Mouse (Mus musculus): ENCODE measurements around the gene Cops7a. TPM values are rescaled to one million over a fixed set of nuclear protein-coding genes. Genes with fewer than 3 reads are reported as not detected.

Gene Cops7a
- polyA plus RNA-seq, 1 experiment: 154 TPM

GRCm38 (mm10) chr6:124966466-124967118 is 1.3 kb upstream of the Cops7a start:
- Histone ChIP-seq H3K27me3 (ENCODE audit: control insufficient read depth, insufficient read depth, low read length, poor library complexity, severe bottlenecking) (no peaks in the 10 kb centered on the region), H3K9ac (ENCODE audit: low read depth, poor library complexity, severe bottlenecking) (peak overlapping the region; percentile 90), H3K9me3 (replicated peaks; ENCODE audit: control insufficient read depth, insufficient read depth, low read length, poor library complexity, severe bottlenecking) (no peaks in the 10 kb centered on the region), H3K36me3 (ENCODE audit: control insufficient read depth, insufficient read depth, low read length, poor library complexity, severe bottlenecking) (peaks cover 12% of the 10 kb centered on the region), H3K27ac (ENCODE audit: insufficient read depth, low read length) (peak overlapping the region; percentile 3), H3K4me1 (ENCODE audit: control insufficient read depth, insufficient read depth, low read length) (no peaks in the 10 kb centered on the region), H3K4me3 (ENCODE audit: low read depth, low read length) (peak overlapping the region; percentile 95)
- TF ChIP-seq CTCF (IDR thresholded peaks at IDR 0.05; ENCODE audit: low read depth, low read length) (peak; percentile 44), POLR2A (IDR thresholded peaks at IDR 0.05; ENCODE audit: insufficient read depth, low read length) (no peak), EP300 (IDR thresholded peaks at IDR 0.05; ENCODE audit: insufficient read depth, low read depth, low read length) (no peak)

GRCm38 (mm10) chr6:124965747-124966146 is 409 bp upstream of the Cops7a start:
- peak overlapping the region; percentile 88 for H3K27ac ChIP-seq (ENCODE audit: insufficient read depth, low read length)
- no peaks in the 10 kb centered on the region for H3K9me3 ChIP-seq (replicated peaks; ENCODE audit: control insufficient read depth, insufficient read depth, low read length, poor library complexity, severe bottlenecking)
- peak overlapping the region; percentile 95 for H3K4me3 ChIP-seq (ENCODE audit: low read depth, low read length)
- no peaks in the 10 kb centered on the region for H3K27me3 ChIP-seq (ENCODE audit: control insufficient read depth, insufficient read depth, low read length, poor library complexity, severe bottlenecking)
- peak overlapping the region; percentile 90 for H3K9ac ChIP-seq (ENCODE audit: low read depth, poor library complexity, severe bottlenecking)
- TF ChIP-seq EP300 (IDR thresholded peaks at IDR 0.05; ENCODE audit: insufficient read depth, low read depth, low read length) (no peak), CTCF (IDR thresholded peaks at IDR 0.05; ENCODE audit: low read depth, low read length) (no peak), POLR2A (IDR thresholded peaks at IDR 0.05; ENCODE audit: insufficient read depth, low read length) (no peak)
- no peaks in the 10 kb centered on the region for H3K4me1 ChIP-seq (ENCODE audit: control insufficient read depth, insufficient read depth, low read length)
- H3K36me3 ChIP-seq (ENCODE audit: control insufficient read depth, insufficient read depth, low read length, poor library complexity, severe bottlenecking): peaks cover 19% of the 10 kb centered on the region

GRCm38 (mm10) chr6:124964638-124965037 is 700 bp downstream of the Cops7a start:
- H3K27ac ChIP-seq (ENCODE audit: insufficient read depth, low read length): peak overlapping the region; percentile 58
- H3K27me3 ChIP-seq (ENCODE audit: control insufficient read depth, insufficient read depth, low read length, poor library complexity, severe bottlenecking): no peaks in the 10 kb centered on the region

GRCm38 (mm10) chr6:124961021-124961420 is 4.3 kb downstream of the Cops7a start:
- Histone ChIP-seq H3K4me3 (ENCODE audit: low read depth, low read length) (no peak overlapping the region), H3K36me3 (ENCODE audit: control insufficient read depth, insufficient read depth, low read length, poor library complexity, severe bottlenecking) (peaks cover 41% of the 10 kb centered on the region), H3K27me3 (ENCODE audit: control insufficient read depth, insufficient read depth, low read length, poor library complexity, severe bottlenecking) (no peaks in the 10 kb centered on the region)

More at GRCm38 (mm10) chr6:124964638-124965037, 700 bp downstream of the Cops7a start:
- Histone ChIP-seq H3K36me3 (ENCODE audit: control insufficient read depth, insufficient read depth, low read length, poor library complexity, severe bottlenecking) (peaks cover 24% of the 10 kb centered on the region), H3K4me3 (ENCODE audit: low read depth, low read length) (peak overlapping the region; percentile 95), H3K4me1 (ENCODE audit: control insufficient read depth, insufficient read depth, low read length) (no peaks in the 10 kb centered on the region), H3K9ac (ENCODE audit: low read depth, poor library complexity, severe bottlenecking) (peak overlapping the region; percentile 90), H3K9me3 (replicated peaks; ENCODE audit: control insufficient read depth, insufficient read depth, low read length, poor library complexity, severe bottlenecking) (no peaks in the 10 kb centered on the region)
- TF ChIP-seq CTCF (IDR thresholded peaks at IDR 0.05; ENCODE audit: low read depth, low read length) (no peak), EP300 (IDR thresholded peaks at IDR 0.05; ENCODE audit: insufficient read depth, low read depth, low read length) (no peak), POLR2A (IDR thresholded peaks at IDR 0.05; ENCODE audit: insufficient read depth, low read length) (no peak)

GRCm38 (mm10) chr6:124959960-124960359 is 5.4 kb downstream of the Cops7a start:
- H3K27ac ChIP-seq (ENCODE audit: insufficient read depth, low read length): no peak overlapping the region
- no peak overlapping the region for H3K9ac ChIP-seq (ENCODE audit: low read depth, poor library complexity, severe bottlenecking)
- TF ChIP-seq POLR2A (IDR thresholded peaks at IDR 0.05; ENCODE audit: insufficient read depth, low read length) (no peak), CTCF (IDR thresholded peaks at IDR 0.05; ENCODE audit: low read depth, low read length) (no peak), EP300 (IDR thresholded peaks at IDR 0.05; ENCODE audit: insufficient read depth, low read depth, low read length) (no peak)
- H3K27me3 ChIP-seq (ENCODE audit: control insufficient read depth, insufficient read depth, low read length, poor library complexity, severe bottlenecking): no peaks in the 10 kb centered on the region
- no peaks in the 10 kb centered on the region for H3K4me1 ChIP-seq (ENCODE audit: control insufficient read depth, insufficient read depth, low read length)
- H3K36me3 ChIP-seq (ENCODE audit: control insufficient read depth, insufficient read depth, low read length, poor library complexity, severe bottlenecking): peaks cover 41% of the 10 kb centered on the region
- no peaks in the 10 kb centered on the region for H3K9me3 ChIP-seq (replicated peaks; ENCODE audit: control insufficient read depth, insufficient read depth, low read length, poor library complexity, severe bottlenecking)
- no peak overlapping the region for H3K4me3 ChIP-seq (ENCODE audit: low read depth, low read length)

More at GRCm38 (mm10) chr6:124961021-124961420, 4.3 kb downstream of the Cops7a start:
- H3K9me3 ChIP-seq (replicated peaks; ENCODE audit: control insufficient read depth, insufficient read depth, low read length, poor library complexity, severe bottlenecking): no peaks in the 10 kb centered on the region
- 0 out of 2 replicates have a peak overlapping the region, but pooled peaks have one; percentile 10 for H3K27ac ChIP-seq (ENCODE audit: insufficient read depth, low read length)
- H3K9ac ChIP-seq (ENCODE audit: low read depth, poor library complexity, severe bottlenecking): no peak overlapping the region; the same call in 1 of the 2 replicates
- no peak for TF ChIP-seq EP300 (IDR thresholded peaks at IDR 0.05; ENCODE audit: insufficient read depth, low read depth, low read length)
- TF ChIP-seq POLR2A (IDR thresholded peaks at IDR 0.05; ENCODE audit: insufficient read depth, low read length): no peak
- TF ChIP-seq CTCF (IDR thresholded peaks at IDR 0.05; ENCODE audit: low read depth, low read length): no peak
- H3K4me1 ChIP-seq (ENCODE audit: control insufficient read depth, insufficient read depth, low read length): no peaks in the 10 kb centered on the region

GRCm38 (mm10) chr6:124958127-124958526 is 7.2 kb downstream of the Cops7a start:
- Histone ChIP-seq H3K4me1 (ENCODE audit: control insufficient read depth, insufficient read depth, low read length) (no peaks in the 10 kb centered on the region), H3K4me3 (ENCODE audit: low read depth, low read length) (no peak overlapping the region), H3K27me3 (ENCODE audit: control insufficient read depth, insufficient read depth, low read length, poor library complexity, severe bottlenecking) (no peaks in the 10 kb centered on the region), H3K9ac (ENCODE audit: low read depth, poor library complexity, severe bottlenecking) (no peak overlapping the region), H3K27ac (ENCODE audit: insufficient read depth, low read length) (no peak overlapping the region), H3K36me3 (ENCODE audit: control insufficient read depth, insufficient read depth, low read length, poor library complexity, severe bottlenecking) (peaks cover 41% of the 10 kb centered on the region), H3K9me3 (replicated peaks; ENCODE audit: control insufficient read depth, insufficient read depth, low read length, poor library complexity, severe bottlenecking) (peaks cover 11% of the 10 kb centered on the region)
- TF ChIP-seq CTCF (IDR thresholded peaks at IDR 0.05; ENCODE audit: low read depth, low read length) (no peak), POLR2A (IDR thresholded peaks at IDR 0.05; ENCODE audit: insufficient read depth, low read length) (no peak), EP300 (IDR thresholded peaks at IDR 0.05; ENCODE audit: insufficient read depth, low read depth, low read length) (no peak)

Data from ES-Bruce4 (cell line).